Mouse (Mus musculus): ENCODE data around the gene Lrrc8c.

The Lrrc8c gene

GRCm38 (mm10) chr5:105500132-105501121 is 18.8 kb upstream of the Lrrc8c start:
- no peak for DNase-seq (ENCODE audit: extremely low read depth, low read depth, low spot score)

- DNase-seq (ENCODE audit: extremely low read depth, low read depth, low spot score), result no peak
Observed at GRCm38 (mm10) chr5:105501136-105501535, 18.1 kb upstream of the Lrrc8c start.

GRCm38 (mm10) chr5:105508813-105509212 is 10.4 kb upstream of the Lrrc8c start:
- no peak for DNase-seq (ENCODE audit: extremely low read depth, low read depth, low spot score)

GRCm38 (mm10) chr5:105512297-105512696 is 6.9 kb upstream of the Lrrc8c start:
- DNase-seq (ENCODE audit: extremely low read depth, low read depth, low spot score), result no peak

- DNase-seq (ENCODE audit: extremely low read depth, low read depth, low spot score), result no peak
Observed at GRCm38 (mm10) chr5:105515532-105515931, 3.7 kb upstream of the Lrrc8c start.

- DNase-seq (ENCODE audit: extremely low read depth, low read depth, low spot score), result no peak
Observed at GRCm38 (mm10) chr5:105516290-105516689, 2.9 kb upstream of the Lrrc8c start.

GRCm38 (mm10) chr5:105517992-105518625 is 1.1 kb upstream of the Lrrc8c start:
- no peak for DNase-seq (ENCODE audit: extremely low read depth, low read depth, low spot score)

- DNase-seq (ENCODE audit: extremely low read depth, low read depth, low spot score), result no peak
Observed at GRCm38 (mm10) chr5:105518626-105519095, 527 bp upstream of the Lrrc8c start.

GRCm38 (mm10) chr5:105519976-105520300 is 750 bp downstream of the Lrrc8c start:
- no peak for DNase-seq (ENCODE audit: extremely low read depth, low read depth, low spot score)

GRCm38 (mm10) chr5:105520442-105520965 is 1.3 kb downstream of the Lrrc8c start:
- DNase-seq (ENCODE audit: extremely low read depth, low read depth, low spot score), result no peak

- DNase-seq (ENCODE audit: extremely low read depth, low read depth, low spot score), result no peak
Observed at GRCm38 (mm10) chr5:105523452-105523851, 4.3 kb downstream of the Lrrc8c start.

GRCm38 (mm10) chr5:105525004-105525403 is 5.8 kb downstream of the Lrrc8c start:
- no peak for DNase-seq (ENCODE audit: extremely low read depth, low read depth, low spot score)

- DNase-seq (ENCODE audit: extremely low read depth, low read depth, low spot score), result no peak
Observed at GRCm38 (mm10) chr5:105526107-105526645, 7.0 kb downstream of the Lrrc8c start.

- DNase-seq (ENCODE audit: extremely low read depth, low read depth, low spot score), result no peak
Observed at GRCm38 (mm10) chr5:105526766-105527165, 7.6 kb downstream of the Lrrc8c start.

GRCm38 (mm10) chr5:105527477-105528331 is 8.5 kb downstream of the Lrrc8c start:
- DNase-seq (ENCODE audit: extremely low read depth, low read depth, low spot score), result no peak

- no peak for DNase-seq (ENCODE audit: extremely low read depth, low read depth, low spot score)
Observed at GRCm38 (mm10) chr5:105530576-105530975, 11.4 kb downstream of the Lrrc8c start.

- no peak for DNase-seq (ENCODE audit: extremely low read depth, low read depth, low spot score)
Observed at GRCm38 (mm10) chr5:105535186-105535585, 16.0 kb downstream of the Lrrc8c start.

GRCm38 (mm10) chr5:105536172-105536571 is 17.0 kb downstream of the Lrrc8c start:
- no peak for DNase-seq (ENCODE audit: extremely low read depth, low read depth, low spot score)

- no peak for DNase-seq (ENCODE audit: extremely low read depth, low read depth, low spot score)
Observed at GRCm38 (mm10) chr5:105537101-105537723, 18.0 kb downstream of the Lrrc8c start.

- DNase-seq (ENCODE audit: extremely low read depth, low read depth, low spot score), result no peak
Observed at GRCm38 (mm10) chr5:105541051-105541450, 21.9 kb downstream of the Lrrc8c start.
